Mouse (Mus musculus) forebrain, embryonic 13.5 days (tissue): Measurements from ENCODE around the gene Morc1. TPM values are rescaled to one million over a fixed set of nuclear protein-coding genes. Genes with fewer than 3 reads are reported as not detected.

Experiments used
- ATAC-seq: fragments of 200-750 bp; cut with Nextera tagmentation; 2 replicates; pipeline ENCODE4 v1.8.0; 2017
- H3K27ac ChIP-seq: fragments of 300-500 bp; sonication (generic); 2 replicates; pipeline ENCODE4 v1.5.1; 2015; ENCODE audit warnings: inconsistent platforms, mild to moderate bottlenecking, moderate library complexity
- H3K27me3 ChIP-seq: fragments of 300-500 bp; sonication (generic); 2 replicates; pipeline ENCODE4 v1.6.1; 2015; ENCODE audit warnings: mild to moderate bottlenecking, inconsistent platforms
- H3K36me3 ChIP-seq: fragments of 300-500 bp; sonication (generic); 2 replicates; pipeline ENCODE4 v1.6.1; 2015; ENCODE audit warnings: mild to moderate bottlenecking, inconsistent platforms; ENCODE audit not compliant: poor library complexity, severe bottlenecking
- H3K4me1 ChIP-seq: fragments of 300-500 bp; sonication (generic); 2 replicates; pipeline ENCODE4 v1.6.1; 2015; ENCODE audit warnings: inconsistent platforms
- H3K4me2 ChIP-seq: fragments of 300-500 bp; sonication (generic); 2 replicates; pipeline ENCODE4 v1.6.1; 2015; ENCODE audit warnings: inconsistent platforms, mild to moderate bottlenecking, moderate library complexity
- H3K4me3 ChIP-seq: fragments of 300-500 bp; sonication (generic); 2 replicates; pipeline ENCODE4 v1.5.1; 2015; ENCODE audit warnings: mild to moderate bottlenecking, inconsistent platforms
- H3K9ac ChIP-seq: fragments of 300-500 bp; sonication (generic); 2 replicates; pipeline ENCODE4 v1.6.1; 2015; ENCODE audit warnings: mild to moderate bottlenecking, inconsistent platforms
- H3K9me3 ChIP-seq: fragments of 300-500 bp; sonication (generic); replicated peaks from 2 replicates; pipeline ENCODE4 v1.6.1; 2016; ENCODE audit warnings: inconsistent platforms
- WGBS: fragments of 180-500 bp; shearing (Covaris S2); methylation state at CpG from one replicate; pipeline ENCODE4 v1.1.7; 2015; 5-methylcytosine and 5-hydroxymethylcytosine counted together
- polyA plus RNA-seq: library from polyadenylated mRNA; unstranded; fragments of >200 nt; fragmentation: Nextera tagmentation; extraction: Ambion mirVana; gene quantifications from 2 replicates; pipeline ENCODE4 v1.2.1, GENCODE M21; 2015

Morc1 gene
- polyA plus RNA-seq, result not detected in 2 replicates

- Histone ChIP-seq H3K4me3 (no peak within 1 kb of the TSS), H3K27ac (no peak within 1 kb of the TSS), H3K4me2 (no peak within 1 kb of the TSS), H3K9ac (no peak within 1 kb of the TSS), H3K27me3 (no peaks in the 10 kb centered on the region), H3K36me3 (no peaks in the 10 kb centered on the region), H3K9me3 (no peaks in the 10 kb centered on the region), H3K4me1 (peaks cover 6% of the 10 kb centered on the region; the same call in 1 of the 2 replicates)
- ATAC-seq, result no peak
- WGBS, result 93% methylated on average over 15 of the region's 15 CpGs
These were observed at the start of gene Morc1 for GRCm38 (mm10) chr16:48431027-48431426. Gene Morc1 (plus strand): TSS chr16:48431237.

- Histone ChIP-seq H3K9me3 (no peaks in the 10 kb centered on the region), H3K27me3 (no peaks in the 10 kb centered on the region), H3K9ac (no peak overlapping the region), H3K4me1 (no peaks in the 10 kb centered on the region), H3K27ac (no peak overlapping the region), H3K4me2 (no peak overlapping the region), H3K36me3 (no peaks in the 10 kb centered on the region), H3K4me3 (no peak overlapping the region)
- WGBS, result 87% methylated on average over 2 of the region's 3 CpGs
- no peak for ATAC-seq
These were observed 47.3 kb upstream of the Morc1 start for GRCm38 (mm10) chr16:48383582-48384257.

GRCm38 (mm10) chr16:48386982-48387381 is 44.1 kb upstream of the Morc1 start:
- Histone ChIP-seq H3K4me3 (no peak overlapping the region), H3K9me3 (no peaks in the 10 kb centered on the region), H3K36me3 (no peaks in the 10 kb centered on the region), H3K9ac (no peak overlapping the region), H3K27ac (no peak overlapping the region), H3K4me1 (no peaks in the 10 kb centered on the region), H3K27me3 (no peaks in the 10 kb centered on the region), H3K4me2 (no peak overlapping the region)
- peak; percentile 27; the same call in 1 of the 2 replicates for ATAC-seq
- WGBS, result 89% methylated on average over 2 of the region's 2 CpGs

GRCm38 (mm10) chr16:48395278-48395677 is 35.8 kb upstream of the Morc1 start:
- no peaks in the 10 kb centered on the region for H3K36me3 ChIP-seq
- no peaks in the 10 kb centered on the region for H3K4me1 ChIP-seq
- H3K27ac ChIP-seq, result no peak overlapping the region
- no peak overlapping the region for H3K4me2 ChIP-seq
- no peaks in the 10 kb centered on the region for H3K27me3 ChIP-seq
- no peaks in the 10 kb centered on the region for H3K9me3 ChIP-seq
- ATAC-seq, result no peak
- no peak overlapping the region for H3K4me3 ChIP-seq
- 83% methylated on average over 2 of the region's 2 CpGs for WGBS
- H3K9ac ChIP-seq, result no peak overlapping the region

GRCm38 (mm10) chr16:48402963-48403362 is 28.1 kb upstream of the Morc1 start:
- no peak overlapping the region for H3K4me3 ChIP-seq
- WGBS, result 84% methylated on average over 4 of the region's 4 CpGs
- no peaks in the 10 kb centered on the region for H3K27me3 ChIP-seq
- no peak overlapping the region for H3K4me2 ChIP-seq
- H3K4me1 ChIP-seq, result no peaks in the 10 kb centered on the region
- H3K9me3 ChIP-seq, result no peaks in the 10 kb centered on the region
- ATAC-seq, result no peak
- H3K9ac ChIP-seq, result no peak overlapping the region
- no peak overlapping the region for H3K27ac ChIP-seq
- H3K36me3 ChIP-seq, result no peaks in the 10 kb centered on the region

- no peak overlapping the region for H3K4me2 ChIP-seq
- H3K27me3 ChIP-seq, result no peaks in the 10 kb centered on the region
- no peak overlapping the region for H3K27ac ChIP-seq
- H3K4me3 ChIP-seq, result no peak overlapping the region
- H3K9ac ChIP-seq, result no peak overlapping the region
- no peaks in the 10 kb centered on the region for H3K36me3 ChIP-seq
- no peaks in the 10 kb centered on the region for H3K9me3 ChIP-seq
- WGBS, result 89% methylated on average over 3 of the region's 3 CpGs
- H3K4me1 ChIP-seq, result no peaks in the 10 kb centered on the region
- ATAC-seq, result no peak
These were observed 27.6 kb upstream of the Morc1 start for GRCm38 (mm10) chr16:48403423-48403822.

- Histone ChIP-seq H3K4me1 (no peaks in the 10 kb centered on the region), H3K36me3 (no peaks in the 10 kb centered on the region)
- ATAC-seq, result no peak
These were observed 27.0 kb upstream of the Morc1 start for GRCm38 (mm10) chr16:48404009-48404408.

GRCm38 (mm10) chr16:48405674-48406403 is 25.2 kb upstream of the Morc1 start:
- H3K9me3 ChIP-seq, result no peaks in the 10 kb centered on the region
- no peaks in the 10 kb centered on the region for H3K36me3 ChIP-seq
- 77% methylated on average over 10 of the region's 10 CpGs for WGBS
- no peak overlapping the region for H3K4me2 ChIP-seq
- no peak for ATAC-seq
- no peak overlapping the region for H3K27ac ChIP-seq
- H3K4me1 ChIP-seq, result no peaks in the 10 kb centered on the region
- H3K9ac ChIP-seq, result no peak overlapping the region
- H3K4me3 ChIP-seq, result no peak overlapping the region
- H3K27me3 ChIP-seq, result no peaks in the 10 kb centered on the region

More at GRCm38 (mm10) chr16:48404009-48404408, 27.0 kb upstream of the Morc1 start:
- H3K9ac ChIP-seq, result no peak overlapping the region
- no peaks in the 10 kb centered on the region for H3K9me3 ChIP-seq
- no peak overlapping the region for H3K4me3 ChIP-seq
- H3K27me3 ChIP-seq, result no peaks in the 10 kb centered on the region
- H3K27ac ChIP-seq, result no peak overlapping the region
- no peak overlapping the region for H3K4me2 ChIP-seq

GRCm38 (mm10) chr16:48409580-48409979 is 21.5 kb upstream of the Morc1 start:
- no peaks in the 10 kb centered on the region for H3K36me3 ChIP-seq
- no peak overlapping the region for H3K27ac ChIP-seq
- H3K4me2 ChIP-seq, result no peak overlapping the region
- no peak for ATAC-seq
- WGBS, result 84% methylated on average over 7 of the region's 7 CpGs
- H3K27me3 ChIP-seq, result no peaks in the 10 kb centered on the region
- no peaks in the 10 kb centered on the region for H3K4me1 ChIP-seq
- no peaks in the 10 kb centered on the region for H3K9me3 ChIP-seq
- no peak overlapping the region for H3K4me3 ChIP-seq
- H3K9ac ChIP-seq, result no peak overlapping the region

- H3K27me3 ChIP-seq, result no peaks in the 10 kb centered on the region
- WGBS, result 82% methylated on average over 3 of the region's 3 CpGs
- no peak overlapping the region for H3K27ac ChIP-seq
- no peak for ATAC-seq
- H3K4me1 ChIP-seq, result no peaks in the 10 kb centered on the region
- no peaks in the 10 kb centered on the region for H3K9me3 ChIP-seq
- H3K9ac ChIP-seq, result no peak overlapping the region
- no peak overlapping the region for H3K4me2 ChIP-seq
- no peak overlapping the region for H3K4me3 ChIP-seq
- H3K36me3 ChIP-seq, result no peaks in the 10 kb centered on the region
These were observed 20.9 kb upstream of the Morc1 start for GRCm38 (mm10) chr16:48410125-48410524.

GRCm38 (mm10) chr16:48412246-48412645 is 18.8 kb upstream of the Morc1 start, which contains the start of gene Gm5485:
Gene Gm5485 (minus strand): TSS chr16:48412416.
- H3K9me3 ChIP-seq, result no peaks in the 10 kb centered on the region
- H3K36me3 ChIP-seq, result no peaks in the 10 kb centered on the region
- ATAC-seq, result no peak
- H3K4me3 ChIP-seq, result no peak within 1 kb of the TSS
- H3K27ac ChIP-seq, result no peak within 1 kb of the TSS
- no peak within 1 kb of the TSS for H3K9ac ChIP-seq
- WGBS, result 90% methylated on average over 1 of the region's 1 CpGs
- H3K4me2 ChIP-seq, result no peak within 1 kb of the TSS
- no peaks in the 10 kb centered on the region for H3K4me1 ChIP-seq
- no peaks in the 10 kb centered on the region for H3K27me3 ChIP-seq

GRCm38 (mm10) chr16:48418557-48418956 is 12.5 kb upstream of the Morc1 start:
- H3K4me3 ChIP-seq, result no peak overlapping the region
- 88% methylated on average over 3 of the region's 3 CpGs for WGBS
- H3K27ac ChIP-seq, result no peak overlapping the region

More at GRCm38 (mm10) chr16:48418557-48418956, 12.5 kb upstream of the Morc1 start:
- Histone ChIP-seq H3K27me3 (no peaks in the 10 kb centered on the region), H3K4me2 (no peak overlapping the region), H3K4me1 (no peaks in the 10 kb centered on the region), H3K36me3 (no peaks in the 10 kb centered on the region), H3K9me3 (no peaks in the 10 kb centered on the region), H3K9ac (no peak overlapping the region)
- ATAC-seq, result no peak
